Mouse (Mus musculus) thymus, postnatal 25 days (tissue): ENCODE results near the gene Homer3.
A peak's percentile ranks its signal among the peaks of the same experiment; 100 is the strongest.

Experiments
- DNase-seq: peaks from one replicate; pipeline ENCODE4 v3.0.0; 2022

Homer3 gene

DNA sequence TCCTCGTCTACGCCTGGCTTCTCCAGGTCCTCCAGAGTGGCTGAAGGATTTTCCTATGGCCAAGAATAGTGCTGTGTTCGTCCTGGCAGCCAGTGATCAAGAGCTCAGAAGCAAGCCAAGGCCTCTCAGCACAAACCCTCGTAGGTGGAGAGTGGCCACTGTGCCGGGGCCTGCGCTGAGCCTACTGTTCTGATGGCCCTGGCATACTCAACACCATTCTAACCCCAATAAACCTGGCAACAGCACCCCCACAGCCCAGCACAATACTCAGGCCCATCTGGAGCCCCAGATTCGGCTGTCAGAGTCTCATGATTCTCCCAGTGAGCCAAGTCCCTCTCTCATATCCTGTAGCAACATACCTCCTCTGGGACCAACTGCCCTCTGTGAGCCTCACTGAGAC lies 58.0 kb downstream of the Homer3 start:
- DNase-seq, result no peak

DNA sequence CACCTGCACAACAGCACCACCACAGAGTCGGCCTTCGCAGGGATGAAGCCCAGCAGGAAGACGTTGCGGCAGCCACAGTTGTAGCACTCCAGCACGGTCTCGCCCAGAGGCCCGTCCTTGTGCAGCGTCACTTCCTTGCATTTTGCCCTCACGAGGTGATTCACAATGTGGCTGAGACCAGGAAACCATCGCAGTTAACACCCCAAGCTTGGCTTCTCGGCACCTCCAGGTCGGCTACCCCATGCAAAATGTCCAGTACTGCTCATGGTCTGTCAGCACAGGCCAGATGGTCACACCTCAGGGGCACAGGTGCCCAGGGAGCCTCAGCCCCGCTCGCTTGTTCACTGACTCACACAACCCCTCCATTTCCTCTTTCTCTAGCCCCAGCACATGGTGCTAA lies 59.4 kb downstream of the Homer3 start:
- DNase-seq, result no peak

GRCm38 (mm10) chr8:70343076-70343475 lies 60.4 kb downstream of the Homer3 start:
- DNase-seq, result no peak

- peak; percentile 38 for DNase-seq
These were observed 61.1 kb downstream of the Homer3 start for GRCm38 (mm10) chr8:70343696-70344095.
